Mouse (Mus musculus) MEL (cell line): ENCODE data around the gene Rinl. TPM values are rescaled to one million over a fixed set of nuclear protein-coding genes. Genes with fewer than 3 reads are reported as not detected.
A peak's percentile ranks its signal among the peaks of the same experiment; 100 is the strongest.

Experiments
- DNase-seq: peaks from one replicate; pipeline ENCODE4 v3.0.0; 2011; ENCODE audit warnings: low read depth, low spot score
- H3K27ac ChIP-seq: 2 replicates; pipeline ENCODE4 v1.5.1; 2012; ENCODE audit warnings: low read depth, mild to moderate bottlenecking, control low read depth, low read length, moderate library complexity; ENCODE audit not compliant: control insufficient read depth
- H3K27me3 ChIP-seq, 2 experiments: fragments of 150-350 bp in 1 of 2; sonication (generic) in 1 of 2; 2 replicates each; pipeline ENCODE4 v1.6.1; 2012; ENCODE audit warnings: low read length in 2 of 2, mild to moderate bottlenecking in 2 of 2, improper control_type of control experiment in 1 of 2, moderate library complexity in 1 of 2; ENCODE audit not compliant: insufficient read depth in 2 of 2, control insufficient read depth in 1 of 2
- H3K36me3 ChIP-seq, 2 experiments: 2 replicates each; pipeline ENCODE4 v1.6.1; 2012 to 2014; ENCODE audit warnings: low read length in 2 of 2, improper control_type of control experiment in 1 of 2, inconsistent platforms in 1 of 2, mild to moderate bottlenecking in 1 of 2; ENCODE audit not compliant: insufficient read depth in 2 of 2, control insufficient read depth in 1 of 2
- H3K4me1 ChIP-seq, 2 experiments: fragments of 150-350 bp in 1 of 2; sonication (generic) in 1 of 2; 2 replicates each; pipeline ENCODE4 v1.6.1; 2012; ENCODE audit warnings: low read length in 2 of 2, improper control_type of control experiment in 1 of 2, mild to moderate bottlenecking in 1 of 2; ENCODE audit not compliant: insufficient read depth in 2 of 2, control insufficient read depth in 1 of 2
- H3K4me3 ChIP-seq, 2 experiments: fragments of 150-350 bp in 1 of 2; sonication (generic) in 1 of 2; 2 replicates each; pipeline ENCODE4 v1.5.1; 2012; ENCODE audit warnings: low read depth in 2 of 2, low read length in 2 of 2, mild to moderate bottlenecking in 2 of 2, moderate library complexity in 2 of 2, control low read depth in 1 of 2, improper control_type of control experiment in 1 of 2; ENCODE audit not compliant: control insufficient read depth in 1 of 2, insufficient read depth in 1 of 2
- H3K79me2 ChIP-seq: 2 replicates; pipeline ENCODE4 v1.6.1; 2012; ENCODE audit warnings: mild to moderate bottlenecking, low read length, moderate library complexity; ENCODE audit not compliant: control insufficient read depth, poor library complexity, insufficient read depth
- H3K9ac ChIP-seq: 2 replicates; pipeline ENCODE4 v1.6.1; 2012; ENCODE audit warnings: low read depth, mild to moderate bottlenecking, control low read depth, low read length, moderate library complexity; ENCODE audit not compliant: control insufficient read depth, poor library complexity, severe bottlenecking
- H3K9me3 ChIP-seq: fragments of 150-350 bp; sonication (generic); replicated peaks from 2 replicates; pipeline ENCODE4 v1.6.1; 2012; ENCODE audit warnings: mild to moderate bottlenecking, low read length, improper control_type of control experiment, moderate library complexity; ENCODE audit not compliant: insufficient read depth
- BHLHE40 ChIP-seq: IDR thresholded peaks from 2 replicates; pipeline ENCODE4 v1.6.1; 2012; ENCODE audit warnings: low read depth, mild to moderate bottlenecking, inconsistent platforms, low read length, improper control_type of control experiment, borderline replicate concordance
- CHD1 ChIP-seq: IDR thresholded peaks from 2 replicates; pipeline ENCODE4 v1.6.1; 2012; ENCODE audit warnings: low read depth, mild to moderate bottlenecking, inconsistent platforms, low read length, improper control_type of control experiment
- CHD2 ChIP-seq: IDR thresholded peaks from 2 replicates; pipeline ENCODE4 v1.6.1; 2011; ENCODE audit warnings: low read length, improper control_type of control experiment
- E2F4 ChIP-seq: IDR thresholded peaks from 2 replicates; pipeline ENCODE4 v1.6.1; 2011; ENCODE audit warnings: low read depth, low read length, improper control_type of control experiment, borderline replicate concordance
- ELF1 ChIP-seq: IDR thresholded peaks from 2 replicates; pipeline ENCODE4 v1.6.1; 2014; ENCODE audit warnings: low read depth, mild to moderate bottlenecking, inconsistent platforms, low read length, improper control_type of control experiment, moderate library complexity
- EP300 ChIP-seq, 2 experiments: IDR thresholded peaks; 2 replicates each; pipeline ENCODE4 v1.6.1; 2011; ENCODE audit warnings: improper control_type of control experiment in 2 of 2, low read length in 2 of 2, low read depth in 1 of 2, mild to moderate bottlenecking in 1 of 2
- ETS1 ChIP-seq: IDR thresholded peaks from 2 replicates; pipeline ENCODE4 v1.6.1; 2012; ENCODE audit warnings: low read depth, mild to moderate bottlenecking, inconsistent platforms, low read length, improper control_type of control experiment, moderate library complexity
- HCFC1 ChIP-seq: IDR thresholded peaks from 2 replicates; pipeline ENCODE4 v1.6.1; 2012; ENCODE audit warnings: low read depth, mild to moderate bottlenecking, inconsistent platforms, low read length, improper control_type of control experiment, moderate library complexity
- KAT2A ChIP-seq: conservative IDR thresholded peaks from 2 replicates; pipeline ENCODE4 v1.6.1; 2012; ENCODE audit warnings: low read depth, low read length, improper control_type of control experiment, inconsistent platforms
- MAFK ChIP-seq: IDR thresholded peaks from 2 replicates; pipeline ENCODE4 v1.6.1; 2011; ENCODE audit warnings: low read depth, mild to moderate bottlenecking, low read length, improper control_type of control experiment, borderline replicate concordance
- MAX ChIP-seq: IDR thresholded peaks from 2 replicates; pipeline ENCODE4 v1.6.1; 2011; ENCODE audit warnings: low read length, improper control_type of control experiment
- MYC ChIP-seq: IDR thresholded peaks from 2 replicates; pipeline ENCODE4 v1.6.1; 2011; ENCODE audit warnings: low read depth, mild to moderate bottlenecking, low read length, improper control_type of control experiment, moderate library complexity
- NRF1 ChIP-seq: IDR thresholded peaks from 2 replicates; pipeline ENCODE4 v1.6.1; 2014; ENCODE audit warnings: low read depth, mild to moderate bottlenecking, inconsistent platforms, low read length, improper control_type of control experiment, moderate library complexity; ENCODE audit not compliant: poor library complexity, insufficient read depth, severe bottlenecking
- POLR2AphosphoS2 ChIP-seq: IDR thresholded peaks from 2 replicates; pipeline ENCODE4 v1.6.1; 2011; ENCODE audit warnings: low read length, improper control_type of control experiment
- POLR2AphosphoS5 ChIP-seq: IDR thresholded peaks from 2 replicates; pipeline ENCODE4 v1.6.1; 2012; ENCODE audit warnings: low read depth, borderline replicate concordance, mild to moderate bottlenecking, inconsistent platforms, low read length, moderate library complexity, mixed read lengths
- TBP ChIP-seq: IDR thresholded peaks from 2 replicates; pipeline ENCODE4 v1.8.0; 2011; ENCODE audit warnings: low read depth, low read length, improper control_type of control experiment
- TCF12 ChIP-seq: IDR thresholded peaks from 2 replicates; pipeline ENCODE4 v1.6.1; 2014; ENCODE audit warnings: low read depth, mild to moderate bottlenecking, inconsistent platforms, low read length, improper control_type of control experiment, moderate library complexity
- UBTF ChIP-seq: IDR thresholded peaks from 2 replicates; pipeline ENCODE4 v1.6.1; 2012; ENCODE audit warnings: low read depth, mild to moderate bottlenecking, inconsistent platforms, low read length, improper control_type of control experiment, moderate library complexity, borderline replicate concordance; ENCODE audit not compliant: insufficient read depth
- USF1 ChIP-seq: IDR thresholded peaks from 2 replicates; pipeline ENCODE4 v1.6.1; 2014; ENCODE audit warnings: low read depth, mild to moderate bottlenecking, inconsistent platforms, low read length, improper control_type of control experiment, moderate library complexity
- ZKSCAN1 ChIP-seq: IDR thresholded peaks from 2 replicates; pipeline ENCODE4 v1.6.1; 2012; ENCODE audit warnings: low read depth, mild to moderate bottlenecking, inconsistent platforms, low read length, improper control_type of control experiment, moderate library complexity
- ZMIZ1 ChIP-seq: IDR thresholded peaks from 2 replicates; pipeline ENCODE4 v1.6.1; 2012; ENCODE audit warnings: low read depth, mild to moderate bottlenecking, inconsistent platforms, low read length, improper control_type of control experiment, moderate library complexity
- polyA plus RNA-seq, 2 experiments: library from polyadenylated mRNA; stranded (reverse) in 1 of 2; unstranded in 1 of 2; fragments of >175 nt in 1 of 2; fragments of >200 nt in 1 of 2; gene quantifications; 2 replicates each; pipeline versions ENCODE4 v1.2.1 to v1.2.4; 2012; ENCODE audit warnings: low replicate concordance in 2 of 2, low read depth in 1 of 2; ENCODE audit not compliant: insufficient read length in 2 of 2, insufficient read depth in 1 of 2, missing spikeins in 1 of 2
- total RNA-seq: library from RNA; depleted of rRNA; stranded (reverse); fragments of 300-350 nt; gene quantifications from 2 replicates; pipeline ENCODE4 v1.2.3, GENCODE M21; 2012

Rinl gene
- total and polyA plus RNA-seq, 3 experiments, result 39.9 to 63.9 TPM; not detected in 1

DNA sequence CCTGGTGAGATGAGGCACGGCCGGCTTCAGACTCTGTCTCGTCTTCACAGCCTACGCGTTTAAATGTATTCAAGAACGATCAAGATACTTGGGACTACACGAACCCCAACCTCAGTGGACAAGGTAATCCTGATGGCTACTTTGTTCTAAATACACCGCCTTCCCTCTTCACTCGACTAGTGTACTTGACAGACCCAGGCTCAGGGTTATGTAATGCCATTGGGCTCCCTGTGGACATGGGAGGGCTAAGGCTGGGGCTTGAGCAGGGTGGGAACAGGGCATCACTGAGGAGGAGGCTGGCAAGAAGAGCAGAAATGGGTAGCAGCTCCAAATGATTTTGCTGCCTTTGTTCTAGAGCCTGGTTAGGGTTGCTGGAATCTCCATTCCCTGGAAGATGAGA, 26.5 kb downstream of the Rinl start:
- H3K9me3 ChIP-seq, result no peaks in the 10 kb centered on the region
- TF ChIP-seq MAX, result no peak
- 0 out of 2 replicates have a peak, but pooled peaks have one; percentile 36 for TF ChIP-seq ZMIZ1
- peak; percentile 75; the same call in 1 of the 2 replicates for TF ChIP-seq CHD1
- 0 out of 2 replicates have a peak overlapping the region, but pooled peaks have one; percentile 5 for H3K27ac ChIP-seq
- peaks cover 61% of the 10 kb centered on the region for H3K79me2 ChIP-seq
- H3K36me3 ChIP-seq, result peaks cover 45 to 81% of the 10 kb centered on the region in 2 experiments
- DNase-seq, result no peak
- no peak overlapping the region for H3K9ac ChIP-seq
- no peaks in the 10 kb centered on the region for H3K27me3 ChIP-seq
- peaks cover 23 to 74% of the 10 kb centered on the region in 2 experiments for H3K4me1 ChIP-seq
- no peak overlapping the region for H3K4me3 ChIP-seq

DNA sequence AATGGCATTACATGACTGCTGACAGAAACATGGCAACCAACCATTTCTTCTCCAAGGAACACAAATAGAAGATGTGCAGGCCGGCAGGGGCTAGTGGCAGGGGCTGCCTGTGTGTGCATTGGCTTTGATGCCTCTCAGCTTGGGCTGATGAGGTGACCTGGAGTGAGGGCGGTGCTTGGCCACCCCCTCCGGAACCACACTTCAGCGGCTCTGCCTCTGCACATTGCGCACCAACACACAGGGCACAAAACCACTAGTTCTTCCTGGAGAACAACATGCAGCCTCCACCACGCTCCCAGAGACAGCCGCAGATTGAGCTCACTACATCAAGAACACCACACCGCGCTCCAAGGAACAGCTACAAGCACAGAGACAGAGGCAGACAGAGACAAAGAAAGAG, 27.4 kb downstream of the Rinl start:
- TF ChIP-seq E2F4 (no peak), ETS1 (no peak), NRF1 (no peak), TBP (no peak), CHD2 (no peak), ZKSCAN1 (no peak), MAX (no peak), KAT2A (no peak), BHLHE40 (no peak), POLR2AphosphoS5 (no peak), UBTF (no peak), HCFC1 (no peak), EP300 (IDR thresholded peaks at IDR 0.05; ENCODE audit: low read depth in 1 of 2, low read length in 2 of 2) (no peak), MYC (no peak), TCF12 (no peak), MAFK (no peak), ELF1 (no peak), POLR2AphosphoS2 (no peak), USF1 (no peak), ZMIZ1 (no peak)
- Histone ChIP-seq H3K4me1 (peaks cover 23 to 84% of the 10 kb centered on the region in 2 experiments), H3K4me3 (no peak overlapping the region), H3K79me2 (peaks cover 58% of the 10 kb centered on the region), H3K9ac (no peak overlapping the region), H3K36me3 (peaks cover 49 to 91% of the 10 kb centered on the region in 2 experiments), H3K9me3 (no peaks in the 10 kb centered on the region), H3K27ac (no peak overlapping the region; the same call in 1 of the 2 replicates), H3K27me3 (no peaks in the 10 kb centered on the region)
- DNase-seq, result no peak
